Mouse (Mus musculus) granulocyte monocyte progenitor cell, adult 5-6 weeks (primary cell): ENCODE measurements around the gene Mterf1b. TPM values are rescaled to one million over a fixed set of nuclear protein-coding genes. Genes with fewer than 3 reads are reported as not detected.

Experiments used
- ATAC-seq: replicated peaks from 2 replicates; pipeline ENCODE4 v1.8.0; 2016; ENCODE audit warnings: mild to moderate bottlenecking, moderate TSS enrichment, inconsistent platforms; ENCODE audit not compliant: poor library complexity, severe bottlenecking
- total RNA-seq, 2 experiments: library from RNA; stranded (forward) in 1 of 2; stranded (reverse) in 1 of 2; fragments of 200-712, 200-1000 nt in 1 of 2; fragments of >200 nt in 1 of 2; fragmentation: Nextera tagmentation in 1 of 2; gene quantifications; 2 replicates each; pipeline ENCODE4 v1.2.3; 2014 to 2017

Gene Mterf1b
- total RNA-seq, 2 experiments from 2014 or later, result 0.99 to 2.7 TPM

DNA sequence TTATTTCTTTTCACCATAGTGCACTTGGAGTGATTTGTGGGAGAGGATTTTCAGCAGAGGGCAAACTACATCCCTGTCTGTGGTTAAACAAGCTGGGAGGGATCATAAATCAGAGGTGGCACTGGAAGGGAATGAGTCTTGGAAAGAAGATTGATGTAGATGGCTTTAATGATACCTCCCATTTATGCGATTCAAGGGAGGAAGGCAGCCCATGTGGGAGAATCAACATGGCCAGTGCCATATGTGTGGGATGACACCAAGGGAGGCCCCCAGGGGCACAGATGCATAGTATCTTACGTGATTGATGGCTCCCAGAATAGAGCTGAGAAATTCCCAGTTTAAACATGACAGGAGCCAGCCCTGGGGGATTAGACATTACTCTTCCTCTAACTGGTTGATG, 48.0 kb downstream of the Mterf1b start:
- no peak for ATAC-seq

DNA sequence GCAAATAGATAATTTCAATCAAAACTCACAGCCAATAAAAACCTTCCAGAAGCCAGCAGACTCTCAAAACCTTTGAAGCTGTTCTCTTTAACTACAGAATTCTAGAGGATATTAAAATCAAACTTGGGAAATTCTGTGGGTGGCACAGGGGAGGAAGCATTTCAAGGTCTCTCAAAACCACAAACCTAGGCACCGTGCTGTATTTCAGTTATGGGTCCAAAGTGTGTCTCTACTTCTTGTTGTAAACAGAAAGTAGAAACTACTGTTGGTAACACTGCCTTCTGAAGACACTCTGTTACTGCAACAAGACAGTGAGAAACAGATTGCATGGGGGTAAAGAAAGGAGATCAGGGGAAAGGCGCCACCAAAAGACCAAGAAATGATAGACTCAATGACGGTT, 52.8 kb downstream of the Mterf1b start:
- ATAC-seq, result peak; percentile 78

DNA sequence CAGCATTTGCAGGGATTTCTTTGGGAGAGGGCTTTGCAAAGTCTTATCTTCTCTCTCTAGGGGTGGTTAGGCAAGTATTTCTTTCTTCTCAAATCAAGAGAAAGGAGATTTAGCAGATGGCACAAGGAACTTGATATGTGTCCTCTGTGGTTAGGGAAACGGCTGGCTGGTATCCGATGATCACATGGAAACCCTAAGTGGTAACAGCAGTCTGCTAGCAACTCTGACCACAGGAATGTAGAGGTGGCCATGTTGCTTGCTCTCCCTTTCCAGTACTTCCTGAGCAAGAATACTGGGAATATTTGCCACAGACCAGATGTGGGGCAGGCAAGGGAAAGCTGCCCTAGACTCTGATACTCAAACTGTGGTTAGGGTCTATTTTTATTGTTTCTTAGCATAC, 53.9 kb downstream of the Mterf1b start:
- peak; percentile 78 for ATAC-seq

Other genes with a start within 250 kb of the Mterf1b start
- gene Cyp51, start 87.6 kb upstream of the Mterf1b start, total RNA-seq (2014; fragmentation: Nextera tagmentation), result 5.5 and 12.9 TPM in 2 replicates
- 17.6 and 20.3 TPM in 2 replicates for gene Cyp51, start 87.6 kb upstream of the Mterf1b start, total RNA-seq (2017)